Mouse (Mus musculus) spleen, postnatal 36 days (tissue): Measurements from ENCODE around the gene Gm49322.
A peak's percentile ranks its signal among the peaks of the same experiment; 100 is the strongest.

Experiments
- DNase-seq, 2 experiments: peaks; one replicate each; pipeline ENCODE4 v3.0.0; 2022; ENCODE audit warnings: low spot score in 2 of 2, mixed read lengths in 1 of 2

Gene Gm49322

GRCm38 (mm10) chr10:80583047-80583446, 22.8 kb upstream of the Gm49322 start:
- no peak for DNase-seq

- DNase-seq, result no peak
Measured at GRCm38 (mm10) chr10:80584045-80584488, 21.8 kb upstream of the Gm49322 start.

- no peak for DNase-seq
Measured at GRCm38 (mm10) chr10:80584642-80585552, 20.9 kb upstream of the Gm49322 start.

- DNase-seq, result no peak
Measured at GRCm38 (mm10) chr10:80585581-80585980, 20.2 kb upstream of the Gm49322 start.

GRCm38 (mm10) chr10:80586407-80587304, 19.2 kb upstream of the Gm49322 start:
- no peak for DNase-seq

- no peak for DNase-seq
Measured at GRCm38 (mm10) chr10:80587305-80587657, 18.5 kb upstream of the Gm49322 start.

- peak; percentile 87 to 89 for DNase-seq
Measured at GRCm38 (mm10) chr10:80589127-80589878, 16.5 kb upstream of the Gm49322 start.

- peak; percentile 96 to 97 for DNase-seq
Measured at GRCm38 (mm10) chr10:80589879-80590854, 15.7 kb upstream of the Gm49322 start, which contains the start of gene Abhd17a. Gene Abhd17a (minus strand): TSS chr10:80590341.

GRCm38 (mm10) chr10:80596318-80596717, 9.5 kb upstream of the Gm49322 start:
- DNase-seq, result no peak

GRCm38 (mm10) chr10:80602698-80603325, 3.0 kb upstream of the Gm49322 start, which contains the start of the genes Scamp4 and Adat3:
Gene Scamp4 (plus strand): TSS chr10:80602872.
Gene Adat3 (plus strand): TSS chr10:80602880.
- peak; percentile 94 to 96 for DNase-seq

- no peak for DNase-seq
Measured at GRCm38 (mm10) chr10:80603364-80603763, 2.5 kb upstream of the Gm49322 start.

GRCm38 (mm10) chr10:80604001-80604509, 1.8 kb upstream of the Gm49322 start:
- peak; percentile 77 to 78 for DNase-seq

- DNase-seq, result no peak
Measured at GRCm38 (mm10) chr10:80604988-80605387, 833 bp upstream of the Gm49322 start.

- peak in 1 of 2 experiments; percentile 38 for DNase-seq
Measured at GRCm38 (mm10) chr10:80606306-80606705, 485 bp downstream of the Gm49322 start.

- DNase-seq, result no peak
Measured at GRCm38 (mm10) chr10:80606737-80607350, 1.0 kb downstream of the Gm49322 start.

- DNase-seq, result no peak
Measured at GRCm38 (mm10) chr10:80608435-80608834, 2.6 kb downstream of the Gm49322 start.

- no peak for DNase-seq
Measured at GRCm38 (mm10) chr10:80609269-80609924, 3.6 kb downstream of the Gm49322 start.

GRCm38 (mm10) chr10:80610116-80610785, 4.4 kb downstream of the Gm49322 start:
- peak in 1 of 2 experiments; percentile 45 for DNase-seq
